Mouse (Mus musculus) limb, embryonic 14.5 days (tissue): Measurements from ENCODE around the gene Evi5. TPM values are rescaled to one million over a fixed set of nuclear protein-coding genes. Genes with fewer than 3 reads are reported as not detected.

Source experiments
- ATAC-seq: fragments of 200-750 bp; cut with Nextera tagmentation; 2 replicates; pipeline ENCODE4 v1.8.0; 2017; ENCODE audit warnings: low read depth, moderate number of reproducible peaks, moderate TSS enrichment; ENCODE audit not compliant: low FRiP score
- DNase-seq: peaks from one replicate; pipeline ENCODE4 v3.0.0-alpha.2; 2015; ENCODE audit warnings: low spot score
- H3K27ac ChIP-seq: fragments of 300-500 bp; sonication (generic); replicated peaks from 2 replicates; pipeline ENCODE4 v1.5.1; 2014; ENCODE audit warnings: low read depth, mild to moderate bottlenecking, low read length, moderate library complexity, mixed read lengths
- H3K27me3 ChIP-seq: fragments of 300-500 bp; sonication (generic); 2 replicates; pipeline ENCODE4 v1.6.1; 2014; ENCODE audit warnings: low read length, mixed read lengths; ENCODE audit not compliant: control insufficient read depth, insufficient read depth
- H3K36me3 ChIP-seq: fragments of 300-500 bp; sonication (generic); 2 replicates; pipeline ENCODE4 v1.6.1; 2014; ENCODE audit warnings: mild to moderate bottlenecking, low read length, moderate library complexity, mixed read lengths; ENCODE audit not compliant: control insufficient read depth, insufficient read depth
- H3K4me1 ChIP-seq: fragments of 300-500 bp; sonication (generic); 2 replicates; pipeline ENCODE4 v1.6.1; 2014; ENCODE audit warnings: antibody characterized with exemption, low read length, mixed read lengths; ENCODE audit not compliant: control insufficient read depth, insufficient read depth
- H3K4me2 ChIP-seq: fragments of 300-500 bp; sonication (generic); replicated peaks from 2 replicates; pipeline ENCODE4 v1.6.1; 2014; ENCODE audit warnings: low read depth, mild to moderate bottlenecking, low read length, moderate library complexity; ENCODE audit not compliant: severe bottlenecking
- H3K4me3 ChIP-seq: fragments of 300-500 bp; sonication (generic); replicated peaks from 2 replicates; pipeline ENCODE4 v1.5.1; 2014; ENCODE audit warnings: low read length
- H3K9ac ChIP-seq: fragments of 300-500 bp; sonication (generic); 2 replicates; pipeline ENCODE4 v1.6.1; 2014; ENCODE audit warnings: mild to moderate bottlenecking, low read depth, low read length, moderate library complexity; ENCODE audit not compliant: severe bottlenecking
- H3K9me3 ChIP-seq: fragments of 300-500 bp; sonication (generic); 2 replicates; pipeline ENCODE4 v1.6.1; 2016; ENCODE audit warnings: low read length; ENCODE audit not compliant: control insufficient read depth
- POLR2A ChIP-seq: fragments of 200-500 bp; IDR thresholded peaks from 2 replicates; pipeline ENCODE4 v1.8.0; 2012; ENCODE audit warnings: inconsistent platforms, mild to moderate bottlenecking, moderate library complexity, borderline replicate concordance; ENCODE audit not compliant: insufficient read depth, insufficient read length; ENCODE audit errors: extremely low read depth
- WGBS: fragments of 180-500 bp; shearing (Covaris S2); extraction: QIAGEN DNeasy Blood & Tissue Kit; methylation state at CpG from one replicate; pipeline ENCODE4 v1.1.7; 2014; 5-methylcytosine and 5-hydroxymethylcytosine counted together
- polyA plus RNA-seq, 2 experiments: library from polyadenylated mRNA; depleted of rRNA in 1 of 2; stranded (reverse) in 1 of 2; unstranded in 1 of 2; fragments of >200 nt; fragmentation: Nextera tagmentation in 1 of 2; extraction: Ambion mirVana in 1 of 2; gene quantifications; 2 replicates each; pipeline versions ENCODE4 v1.2.1 to v1.2.3; 2012 to 2014

Gene Evi5
- polyA plus RNA-seq, 2 experiments = 31.2 to 60.2 TPM

DNA sequence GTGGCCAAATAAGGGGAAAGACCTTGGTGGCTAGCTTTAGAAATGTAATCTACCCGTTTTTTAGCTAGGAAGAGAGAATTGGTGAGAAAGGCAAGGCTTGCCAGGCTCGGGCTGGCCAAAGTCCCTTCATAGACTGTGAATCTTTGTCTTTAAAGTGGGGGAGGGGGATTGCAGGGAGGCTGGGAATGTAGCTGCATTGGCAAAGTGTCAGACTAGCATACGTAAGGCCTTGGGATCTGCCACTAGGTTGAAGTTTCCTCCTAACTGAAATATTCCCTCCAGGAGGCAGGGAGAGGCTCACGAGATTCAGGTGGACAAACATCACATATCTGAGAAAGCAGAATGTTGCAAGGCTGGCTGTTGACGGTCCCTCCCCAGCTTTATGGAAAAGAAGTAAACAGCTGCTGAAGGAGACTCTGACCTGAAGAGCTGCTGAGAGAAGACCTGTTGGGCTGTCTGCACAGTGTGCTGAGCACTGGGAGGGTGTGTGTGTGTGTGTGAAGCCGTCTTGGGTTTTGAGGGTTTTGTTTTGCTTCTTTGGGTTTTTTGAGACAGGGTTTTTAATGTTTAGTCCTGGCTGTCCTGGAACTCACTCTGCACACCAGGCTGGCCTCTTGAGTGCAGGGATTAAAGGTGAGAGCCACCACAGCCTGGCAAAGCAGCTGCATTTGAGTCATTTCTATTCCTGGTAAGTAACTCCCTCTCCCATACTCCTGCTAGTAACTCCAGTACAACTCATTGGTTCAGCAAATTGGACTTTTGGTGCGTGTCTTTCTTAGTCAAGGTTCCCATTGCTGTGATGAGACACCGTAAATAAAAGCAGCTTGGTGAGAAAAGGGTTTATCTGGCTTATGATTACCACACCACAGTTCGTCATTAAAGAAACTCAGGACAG is 15.3 kb upstream of the Evi5 start:
- no peak for ATAC-seq

GRCm38 (mm10) chr5:107880710-107881109 is 5.8 kb upstream of the Evi5 start:
- DNase-seq = no peak
- Histone ChIP-seq H3K9me3 (no peaks in the 10 kb centered on the region), H3K9ac (no peak overlapping the region), H3K27me3 (no peaks in the 10 kb centered on the region), H3K4me3 (no peak overlapping the region), H3K27ac (no peak overlapping the region), H3K4me2 (no peak overlapping the region), H3K36me3 (no peaks in the 10 kb centered on the region), H3K4me1 (no peaks in the 10 kb centered on the region)
- TF ChIP-seq POLR2A = no peak
- ATAC-seq = no peak
- WGBS = 67% methylated on average over 5 of the region's 5 CpGs

More for the DNA sequence above, 15.3 kb upstream of the Evi5 start:
- Histone ChIP-seq H3K4me3 (no peak overlapping the region), H3K9me3 (no peaks in the 10 kb centered on the region), H3K36me3 (no peaks in the 10 kb centered on the region), H3K27me3 (no peaks in the 10 kb centered on the region), H3K9ac (no peak overlapping the region), H3K4me2 (no peak overlapping the region), H3K4me1 (no peaks in the 10 kb centered on the region), H3K27ac (no peak overlapping the region)
- no peak for TF ChIP-seq POLR2A
- WGBS = 55% methylated on average over 9 of the region's 9 CpGs
- no peak for DNase-seq

DNA sequence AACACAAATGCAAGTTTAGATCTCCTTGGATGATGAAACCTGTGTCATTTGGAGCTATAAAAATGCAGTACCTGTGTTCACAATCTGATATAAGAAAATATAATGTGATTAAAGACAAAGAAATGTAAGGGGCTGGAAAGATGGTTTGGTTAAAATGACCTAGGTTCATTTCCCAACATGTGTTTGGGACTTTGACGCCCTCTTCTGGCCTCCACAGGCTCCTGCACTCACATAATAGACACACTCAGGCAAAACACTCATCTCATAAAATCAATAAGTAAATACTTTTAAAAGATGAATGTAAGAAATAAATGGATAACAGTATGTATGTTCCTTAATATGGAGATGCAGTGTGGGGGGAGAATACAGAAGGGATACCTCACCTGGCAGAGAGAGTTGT is 2.1 kb upstream of the Evi5 start:
- Histone ChIP-seq H3K4me1 (peaks cover 2% of the 10 kb centered on the region; the same call in 1 of the 2 replicates), H3K9ac (no peak overlapping the region), H3K27me3 (no peaks in the 10 kb centered on the region), H3K4me2 (no peak overlapping the region), H3K36me3 (no peaks in the 10 kb centered on the region), H3K4me3 (no peak overlapping the region), H3K27ac (no peak overlapping the region), H3K9me3 (no peaks in the 10 kb centered on the region)
- 76% methylated on average over 1 of the region's 1 CpGs for WGBS
- TF ChIP-seq POLR2A = no peak
- ATAC-seq = no peak
- no peak for DNase-seq

DNA sequence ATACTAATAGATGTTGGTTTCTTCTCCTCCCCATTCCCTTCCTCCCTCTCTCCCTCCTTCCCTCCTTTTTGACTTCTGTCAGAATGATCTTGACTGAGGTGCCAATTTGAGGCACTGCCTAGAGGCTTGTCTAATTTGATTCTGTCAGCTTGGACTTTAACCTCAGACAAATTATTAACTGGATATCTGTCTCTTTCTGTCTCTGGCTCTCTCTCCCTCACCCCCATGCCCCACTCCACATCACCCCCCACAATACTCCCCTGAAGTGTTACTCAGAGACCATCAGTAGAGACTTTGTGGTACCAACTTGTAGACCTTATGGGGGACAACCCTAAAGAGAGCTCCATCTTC is 329 bp upstream of the Evi5 start:
- DNase-seq = no peak
- H3K4me3 ChIP-seq = no peak overlapping the region
- peaks cover 2% of the 10 kb centered on the region; the same call in 1 of the 2 replicates for H3K4me1 ChIP-seq
- no peak for TF ChIP-seq POLR2A
- H3K27me3 ChIP-seq = no peaks in the 10 kb centered on the region
- H3K9ac ChIP-seq = no peak overlapping the region
- H3K9me3 ChIP-seq = no peaks in the 10 kb centered on the region
- H3K4me2 ChIP-seq = no peak overlapping the region
- no peak for ATAC-seq
- H3K27ac ChIP-seq = no peak overlapping the region
- no peaks in the 10 kb centered on the region for H3K36me3 ChIP-seq

DNA sequence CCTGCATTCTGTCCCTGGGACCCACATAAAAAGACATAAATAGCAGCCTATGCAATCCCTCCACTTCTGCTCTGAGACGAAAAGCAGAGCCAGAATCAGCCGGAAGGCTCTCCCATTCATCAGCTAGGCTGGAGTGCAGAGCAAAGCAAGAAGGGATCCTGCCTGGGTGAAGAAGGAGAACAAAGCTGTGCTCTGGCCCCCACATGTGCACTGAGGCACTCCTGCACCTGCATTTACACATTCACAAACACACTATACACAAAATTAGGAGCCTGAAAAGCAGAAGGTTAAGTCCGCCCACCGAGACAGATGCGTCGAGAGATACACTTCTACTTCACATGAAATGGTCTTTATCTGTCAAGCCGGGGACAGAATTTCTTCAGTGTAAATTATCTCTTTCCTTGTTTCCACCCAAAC is 1.0 kb downstream of the Evi5 start:
- Histone ChIP-seq H3K27ac (no peak overlapping the region), H3K4me1 (peaks cover 2% of the 10 kb centered on the region; the same call in 1 of the 2 replicates), H3K36me3 (no peaks in the 10 kb centered on the region), H3K9ac (no peak overlapping the region), H3K9me3 (no peaks in the 10 kb centered on the region), H3K4me3 (no peak overlapping the region), H3K4me2 (no peak overlapping the region), H3K27me3 (no peaks in the 10 kb centered on the region)
- ATAC-seq (no peak), DNase-seq (no peak)
- 62% methylated on average over 7 of the region's 7 CpGs for WGBS
- no peak for TF ChIP-seq POLR2A
